Mouse (Mus musculus) myocyte (in vitro differentiated cells): ENCODE measurements around the gene Acot8. TPM values are rescaled to one million over a fixed set of nuclear protein-coding genes. Genes with fewer than 3 reads are reported as not detected.

Experiments
- H3K27me3 ChIP-seq: one replicate; pipeline ENCODE4 v1.6.1; 2011; ENCODE audit not compliant: control insufficient read depth, insufficient read depth, insufficient read length
- H3K36me3 ChIP-seq: one replicate; pipeline ENCODE4 v1.6.1; 2011; ENCODE audit not compliant: control insufficient read depth, insufficient read depth
- H3K4me2 ChIP-seq: one replicate; pipeline ENCODE4 v1.6.1; 2011; ENCODE audit warnings: low read depth, control low read depth
- H3K4me3 ChIP-seq: one replicate; pipeline ENCODE4 v1.5.1; 2011; ENCODE audit warnings: mild to moderate bottlenecking, control low read depth, moderate library complexity
- H3K79me2 ChIP-seq: one replicate; pipeline ENCODE4 v1.6.1; 2011; ENCODE audit not compliant: control insufficient read depth, insufficient read depth
- H3ac ChIP-seq: one replicate; pipeline ENCODE4 v1.6.1; 2011; ENCODE audit not compliant: control insufficient read depth, insufficient read length
- CEBPB ChIP-seq: IDR thresholded peaks from 2 replicates; pipeline ENCODE4 v1.6.1; 2011; ENCODE audit warnings: mild to moderate bottlenecking, moderate library complexity; ENCODE audit not compliant: poor library complexity, insufficient read depth, severe bottlenecking
- E2F4 ChIP-seq: IDR thresholded peaks from one replicate; pipeline ENCODE4 v1.6.1; 2011; ENCODE audit warnings: mild to moderate bottlenecking, control low read depth, moderate library complexity; ENCODE audit not compliant: insufficient read depth
- MAX ChIP-seq: IDR thresholded peaks from one replicate; pipeline ENCODE4 v1.6.1; 2011; ENCODE audit warnings: low read depth, mild to moderate bottlenecking, control low read depth
- MYOD1 ChIP-seq, 3 experiments: IDR thresholded peaks; one replicate each; pipeline ENCODE4 v1.6.1; 2011; ENCODE audit warnings: control low read depth in 2 of 3, low read depth in 2 of 3, mild to moderate bottlenecking in 2 of 3, moderate library complexity in 1 of 3; ENCODE audit not compliant: insufficient read length in 2 of 3, control insufficient read depth in 1 of 3
- MYOG ChIP-seq, 3 experiments: IDR thresholded peaks; one replicate each; pipeline ENCODE4 v1.6.1; 2011; ENCODE audit warnings: control low read depth in 2 of 3, low read depth in 2 of 3, mild to moderate bottlenecking in 2 of 3; ENCODE audit not compliant: insufficient read length in 2 of 3, control insufficient read depth in 1 of 3, insufficient read depth in 1 of 3
- POLR2A ChIP-seq: IDR thresholded peaks from one replicate; pipeline ENCODE4 v1.6.1; 2011; ENCODE audit warnings: low read depth, mild to moderate bottlenecking, control low read depth, moderate library complexity; ENCODE audit not compliant: insufficient read length
- POLR2AphosphoS2 ChIP-seq: IDR thresholded peaks from one replicate; pipeline ENCODE4 v1.6.1; 2011; ENCODE audit warnings: low read depth, control low read depth; ENCODE audit not compliant: insufficient read length
- REST ChIP-seq: IDR thresholded peaks from one replicate; pipeline ENCODE4 v1.6.1; 2011; ENCODE audit warnings: mild to moderate bottlenecking, control low read depth, moderate library complexity; ENCODE audit not compliant: insufficient read depth, insufficient read length
- SRF ChIP-seq: IDR thresholded peaks from one replicate; pipeline ENCODE4 v1.6.1; 2011; ENCODE audit warnings: low read depth; ENCODE audit not compliant: control insufficient read depth, insufficient read length
- TCF12 ChIP-seq: IDR thresholded peaks from one replicate; pipeline ENCODE4 v1.6.1; 2011; ENCODE audit warnings: mild to moderate bottlenecking, control low read depth; ENCODE audit not compliant: poor library complexity, insufficient read depth, severe bottlenecking
- TCF3 ChIP-seq: IDR thresholded peaks from one replicate; pipeline ENCODE4 v1.6.1; 2011; ENCODE audit warnings: low read depth, control low read depth; ENCODE audit not compliant: insufficient read length
- USF1 ChIP-seq: IDR thresholded peaks from one replicate; pipeline ENCODE4 v1.6.1; 2011; ENCODE audit warnings: low read depth, mild to moderate bottlenecking, control low read depth, moderate library complexity
- polyA plus RNA-seq: library from polyadenylated mRNA; unstranded; fragments of >200 nt; fragmentation: generic; extraction: Trizol; gene quantifications from one replicate; pipeline ENCODE4 v1.2.1, GENCODE M21; 2012; ENCODE audit warnings: missing spikeins

The Acot8 gene
- polyA plus RNA-seq, 1 experiment, result 24.5 TPM

GRCm38 (mm10) chr2:164829090-164829489, 24.4 kb upstream of the Acot8 start:
- peaks cover 5% of the 10 kb centered on the region for H3K36me3 ChIP-seq
- H3K4me2 ChIP-seq, result no peak overlapping the region
- peaks cover 9% of the 10 kb centered on the region for H3K79me2 ChIP-seq
- no peak overlapping the region for H3K4me3 ChIP-seq
- H3ac ChIP-seq, result no peak overlapping the region
- TF ChIP-seq USF1 (no peak), TCF3 (no peak), CEBPB (no peak), TCF12 (no peak), MAX (no peak), MYOG (IDR thresholded peaks at IDR 0.05; ENCODE audit: control insufficient read depth in 1 of 3, insufficient read depth in 1 of 3, insufficient read length in 2 of 3, low read depth in 2 of 3) (no peak), REST (no peak), SRF (no peak), E2F4 (no peak)
- H3K27me3 ChIP-seq, result no peaks in the 10 kb centered on the region

- H3K4me3 ChIP-seq, result no peak within 1 kb of the TSS
- H3K27me3 ChIP-seq, result no peaks in the 10 kb centered on the region
- H3K79me2 ChIP-seq, result peaks cover 15% of the 10 kb centered on the region
- peaks cover 5% of the 10 kb centered on the region for H3K36me3 ChIP-seq
- no peak within 1 kb of the TSS for H3ac ChIP-seq
- no peak for TF ChIP-seq POLR2AphosphoS2
- TF ChIP-seq TCF12, result no peak
- TF ChIP-seq CEBPB, result no peak
- no peak for TF ChIP-seq USF1
- TF ChIP-seq SRF, result no peak
- TF ChIP-seq MYOD1 (IDR thresholded peaks at IDR 0.05; ENCODE audit: control insufficient read depth in 1 of 3, insufficient read length in 2 of 3, low read depth in 2 of 3), result no peak
- no peak within 1 kb of the TSS for H3K4me2 ChIP-seq
These were observed 23.8 kb upstream of the Acot8 start, which contains the start of gene Spata25 for GRCm38 (mm10) chr2:164828437-164828836. TSS of gene Spata25 (minus strand) at chr2:164828537.

GRCm38 (mm10) chr2:164827146-164827850, 22.6 kb upstream of the Acot8 start:
- no peaks in the 10 kb centered on the region for H3K27me3 ChIP-seq
- H3K4me3 ChIP-seq, result no peak overlapping the region
- H3K79me2 ChIP-seq, result peaks cover 15% of the 10 kb centered on the region
- TF ChIP-seq TCF12 (no peak), USF1 (no peak), CEBPB (no peak), MYOD1 (IDR thresholded peaks at IDR 0.05; ENCODE audit: control insufficient read depth in 1 of 3, insufficient read length in 2 of 3, low read depth in 2 of 3) (no peak), POLR2A (no peak), MYOG (IDR thresholded peaks at IDR 0.05; ENCODE audit: control insufficient read depth in 1 of 3, insufficient read depth in 1 of 3, insufficient read length in 2 of 3, low read depth in 2 of 3) (no peak), MAX (no peak), SRF (no peak), E2F4 (no peak), TCF3 (no peak), REST (no peak), POLR2AphosphoS2 (no peak)
- H3ac ChIP-seq, result no peak overlapping the region
- H3K4me2 ChIP-seq, result no peak overlapping the region
- H3K36me3 ChIP-seq, result peaks cover 5% of the 10 kb centered on the region

GRCm38 (mm10) chr2:164825521-164825920, 20.8 kb upstream of the Acot8 start:
- peaks cover 15% of the 10 kb centered on the region for H3K79me2 ChIP-seq
- H3K27me3 ChIP-seq, result no peaks in the 10 kb centered on the region
- no peak overlapping the region for H3ac ChIP-seq
- H3K4me2 ChIP-seq, result no peak overlapping the region
- peaks cover 5% of the 10 kb centered on the region for H3K36me3 ChIP-seq
- H3K4me3 ChIP-seq, result no peak overlapping the region
- TF ChIP-seq POLR2AphosphoS2 (peak; percentile 2), TCF3 (no peak), CEBPB (no peak)

- Histone ChIP-seq H3K4me3 (peak overlapping the region; percentile 74), H3K27me3 (no peaks in the 10 kb centered on the region), H3ac (no peak overlapping the region), H3K79me2 (peaks cover 15% of the 10 kb centered on the region), H3K4me2 (peak overlapping the region; percentile 76), H3K36me3 (peaks cover 5% of the 10 kb centered on the region)
- TF ChIP-seq E2F4 (no peak), TCF12 (no peak), POLR2A (no peak), REST (no peak), MYOD1 (IDR thresholded peaks at IDR 0.05; ENCODE audit: control insufficient read depth in 1 of 3, insufficient read length in 2 of 3, low read depth in 2 of 3) (no peak), TCF3 (no peak), MYOG (IDR thresholded peaks at IDR 0.05; ENCODE audit: control insufficient read depth in 1 of 3, insufficient read depth in 1 of 3, insufficient read length in 2 of 3, low read depth in 2 of 3) (no peak), USF1 (no peak), POLR2AphosphoS2 (no peak), CEBPB (no peak), MAX (no peak), SRF (no peak)
These were observed 19.3 kb upstream of the Acot8 start for GRCm38 (mm10) chr2:164823969-164824368.
